Mouse (Mus musculus) layer of hippocampus, postnatal 36 days (tissue): ENCODE results near the gene Mia2. TPM values are rescaled to one million over a fixed set of nuclear protein-coding genes. Genes with fewer than 3 reads are reported as not detected.
"Not testable (repeated sequence)": the region's sequence is repeated elsewhere in the genome, so short reads cannot be mapped to it uniquely, and the experiment has no call there.

ENCODE experiments used
- DNase-seq, 2 experiments: peaks; one replicate each; pipeline ENCODE4 v3.0.0; 2022
- total RNA-seq, 2 experiments: library from RNA; stranded (reverse); gene quantifications; 2 replicates each; pipeline ENCODE4 v1.2.3; 2021

Mia2 gene
- 10 to 100 TPM; 45.1 to 55.6 TPM for total RNA-seq

GRCm38 (mm10) chr12:59095104-59096025, at the start of gene Mia2:
Mia2 (plus strand) TSS chr12:59095799.
- DNase-seq: no peak

- no peak for DNase-seq
Measured at GRCm38 (mm10) chr12:59052470-59052869, 43.1 kb upstream of the Mia2 start.

GRCm38 (mm10) chr12:59053166-59053565, 42.4 kb upstream of the Mia2 start:
- no peak for DNase-seq

GRCm38 (mm10) chr12:59053976-59054375, 41.6 kb upstream of the Mia2 start:
- no peak for DNase-seq

GRCm38 (mm10) chr12:59055196-59055850, 40.3 kb upstream of the Mia2 start:
- no peak for DNase-seq

GRCm38 (mm10) chr12:59056222-59056621, 39.4 kb upstream of the Mia2 start:
- no peak for DNase-seq

GRCm38 (mm10) chr12:59058242-59058641, 37.4 kb upstream of the Mia2 start:
- DNase-seq: not testable (repeated sequence)

GRCm38 (mm10) chr12:59060322-59060721, 35.3 kb upstream of the Mia2 start:
- no peak for DNase-seq

- peak; percentile 74 to 80 for DNase-seq
Measured at GRCm38 (mm10) chr12:59060993-59061595, 34.5 kb upstream of the Mia2 start, which contains the start of gene Trappc6b. Trappc6b (minus strand) TSS chr12:59061472.

GRCm38 (mm10) chr12:59064837-59065236, 30.8 kb upstream of the Mia2 start:
- DNase-seq: no peak

GRCm38 (mm10) chr12:59065776-59066175, 29.8 kb upstream of the Mia2 start:
- no peak for DNase-seq

- peak; percentile 98 for DNase-seq
Measured at GRCm38 (mm10) chr12:59066448-59067077, 29.0 kb upstream of the Mia2 start, which contains the start of gene Pnn. Pnn (plus strand) TSS chr12:59066884.

- no peak for DNase-seq
Measured at GRCm38 (mm10) chr12:59067095-59067494, 28.5 kb upstream of the Mia2 start.

GRCm38 (mm10) chr12:59068791-59069190, 26.8 kb upstream of the Mia2 start:
- no peak for DNase-seq

- DNase-seq: no peak
Measured at GRCm38 (mm10) chr12:59072286-59072685, 23.3 kb upstream of the Mia2 start.

GRCm38 (mm10) chr12:59074052-59074451, 21.5 kb upstream of the Mia2 start:
- no peak for DNase-seq

GRCm38 (mm10) chr12:59076996-59077395, 18.6 kb upstream of the Mia2 start:
- DNase-seq: no peak

- no peak for DNase-seq
Measured at GRCm38 (mm10) chr12:59077883-59078282, 17.7 kb upstream of the Mia2 start.

- no peak for DNase-seq
Measured at GRCm38 (mm10) chr12:59080461-59080860, 15.1 kb upstream of the Mia2 start.

GRCm38 (mm10) chr12:59084446-59084845, 11.2 kb upstream of the Mia2 start:
- DNase-seq: no peak

- no peak for DNase-seq
Measured at GRCm38 (mm10) chr12:59086171-59086570, 9.4 kb upstream of the Mia2 start.

GRCm38 (mm10) chr12:59093543-59093942, 2.1 kb upstream of the Mia2 start:
- DNase-seq: no peak

- no peak for DNase-seq
Measured at GRCm38 (mm10) chr12:59104771-59105170, 9.2 kb downstream of the Mia2 start.
